Mouse (Mus musculus) adrenal gland, postnatal 10 days (tissue): ENCODE measurements around the gene Nt5m. TPM values are rescaled to one million over a fixed set of nuclear protein-coding genes. Genes with fewer than 3 reads are reported as not detected.
"Not testable (repeated sequence)": the region's sequence is repeated elsewhere in the genome, so short reads cannot be mapped to it uniquely, and the experiment has no call there.

Experiments
- DNase-seq: peaks from one replicate; pipeline ENCODE4 v3.0.0; 2021; ENCODE audit warnings: mixed read lengths
- long read RNA-seq, 2 experiments: library from polyadenylated mRNA; stranded (forward); transcript quantifications; one replicate each; pipeline ENCODE4 v2.0.0; 2021
- total RNA-seq, 2 experiments: library from RNA; stranded (reverse); gene quantifications; 2 replicates each; pipeline ENCODE4 v1.2.3; 2021

The Nt5m gene
- 10 to 100 TPM; 31.4 to 34.2 TPM for total RNA-seq
- long read RNA-seq, experiment 1, transcript Nt5m-203 (5 exons, 1,316 nt), result minor isoform, 14 of 74 reads
- long read RNA-seq, experiment 1, transcript Nt5m-201 (5 exons, 1,306 nt), result major isoform, 42 of 74 reads
- long read RNA-seq, experiment 1, partial matches to known transcripts, result 6 of 74 reads
- long read RNA-seq, experiment 1, other reads (novel, unspliced or antisense), result 9 of 74 reads
- long read RNA-seq, experiment 2, transcript Nt5m-203 (5 exons, 1,316 nt), result minor isoform, 7 of 38 reads
- long read RNA-seq, experiment 2, transcript Nt5m-201 (5 exons, 1,306 nt), result major isoform, 23 of 38 reads
- long read RNA-seq, experiment 2, partial matches to known transcripts, result 1 of 38 reads
- long read RNA-seq, experiment 2, other reads (novel, unspliced or antisense), result 5 of 38 reads

DNA sequence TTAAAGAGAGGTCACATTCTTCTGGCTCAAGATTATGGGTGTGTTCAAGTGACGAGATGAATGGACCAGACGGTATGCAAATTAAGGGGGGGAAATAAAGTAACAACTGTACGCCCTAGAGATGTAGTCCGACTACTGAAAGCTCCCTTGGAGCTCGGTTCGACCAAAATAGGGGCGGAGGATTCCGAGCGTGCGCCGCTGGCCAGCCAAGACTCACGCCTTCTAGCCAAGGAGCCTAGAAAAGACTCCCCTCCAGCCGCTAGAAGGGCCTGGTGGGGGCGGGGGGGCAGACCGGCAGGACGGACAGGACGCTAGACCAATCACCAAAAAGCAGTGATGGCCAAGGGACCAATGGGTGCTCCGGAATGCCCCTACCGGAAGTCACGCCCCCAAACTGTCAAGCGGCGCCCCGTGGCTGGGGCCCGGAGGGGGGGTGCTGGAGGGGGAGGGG, at the start of gene Nt5m:
Nt5m (plus strand) TSS at position 440 of the 451 bp plus-strand sequence.
- peak; percentile 96 for DNase-seq

DNA sequence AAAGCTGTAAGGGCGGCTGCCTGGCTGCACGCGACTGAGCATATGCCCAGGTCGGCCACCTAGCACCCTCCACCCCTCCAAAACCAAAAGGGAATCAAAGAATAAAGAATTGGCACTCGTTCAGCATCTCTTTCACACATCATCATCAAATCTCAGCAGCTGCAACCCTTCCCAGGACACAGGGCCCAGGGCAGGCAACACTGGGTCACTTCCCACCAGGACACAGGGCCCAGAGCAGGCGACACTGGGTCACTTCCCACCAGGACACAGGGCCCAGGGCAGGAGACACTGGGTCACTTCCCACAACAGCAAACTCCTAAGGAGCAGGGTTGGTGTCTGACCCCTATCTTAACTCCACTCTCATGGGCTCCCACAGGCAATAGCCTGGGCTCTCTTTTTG, 45.9 kb upstream of the Nt5m start:
- no peak for DNase-seq

DNA sequence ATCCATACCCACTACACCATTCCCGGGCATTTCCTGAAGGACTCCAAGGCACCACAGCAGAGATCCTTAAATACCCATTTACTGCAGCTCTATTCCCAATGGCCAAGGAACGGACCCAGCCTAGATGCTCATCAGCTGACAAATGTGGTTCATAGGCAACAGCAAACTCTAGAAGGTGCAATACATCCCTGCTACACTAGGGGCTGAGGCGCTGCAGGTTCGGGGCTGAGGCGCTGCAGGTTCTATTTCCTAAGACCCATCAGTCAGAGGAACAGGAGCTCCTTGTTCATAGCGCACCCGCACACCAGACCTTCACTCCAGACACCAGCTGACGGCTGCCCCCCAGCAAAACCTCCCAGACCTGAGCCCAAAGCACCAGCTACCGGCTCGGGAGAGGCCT, 38.8 kb upstream of the Nt5m start:
- DNase-seq, result no peak

DNA sequence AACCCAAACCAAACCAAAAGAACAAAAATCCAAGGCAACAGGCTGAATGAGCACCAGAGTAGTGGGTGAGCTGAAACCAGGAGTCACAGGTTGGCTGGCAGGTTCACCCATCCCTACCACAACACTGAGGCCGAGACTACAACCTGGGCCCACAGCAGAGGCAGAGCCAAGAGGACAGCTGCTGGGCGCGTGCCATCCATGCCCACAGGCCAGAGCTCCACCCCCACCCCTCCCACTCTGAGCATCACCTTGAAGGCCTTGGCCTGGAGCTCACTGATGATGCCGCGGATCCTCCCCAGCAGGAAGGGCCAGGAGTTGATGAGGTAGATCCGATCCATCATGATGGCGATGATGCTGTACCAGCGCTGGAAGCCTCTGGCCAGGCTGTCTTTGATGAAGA, 37.4 kb upstream of the Nt5m start:
- DNase-seq, result no peak

DNA sequence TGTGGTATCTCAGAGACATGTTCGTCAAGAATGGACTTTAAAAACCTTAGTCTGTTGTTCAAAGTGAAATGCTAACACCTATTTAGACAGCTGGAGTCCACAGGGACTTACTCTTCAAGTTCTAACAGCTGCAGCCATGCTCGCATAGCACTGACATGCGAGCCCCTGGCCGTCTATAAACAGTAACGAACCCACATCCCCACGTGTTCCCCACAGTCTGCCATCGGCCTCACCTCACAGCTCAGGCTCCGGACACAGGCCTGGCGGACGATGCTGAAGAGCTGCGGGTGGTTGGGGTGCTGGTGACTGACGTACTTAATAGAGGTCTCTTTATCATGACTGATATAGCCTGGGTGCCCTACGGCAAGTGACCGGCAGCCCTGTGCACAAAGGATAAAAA, 35.7 kb upstream of the Nt5m start:
- DNase-seq, result no peak

DNA sequence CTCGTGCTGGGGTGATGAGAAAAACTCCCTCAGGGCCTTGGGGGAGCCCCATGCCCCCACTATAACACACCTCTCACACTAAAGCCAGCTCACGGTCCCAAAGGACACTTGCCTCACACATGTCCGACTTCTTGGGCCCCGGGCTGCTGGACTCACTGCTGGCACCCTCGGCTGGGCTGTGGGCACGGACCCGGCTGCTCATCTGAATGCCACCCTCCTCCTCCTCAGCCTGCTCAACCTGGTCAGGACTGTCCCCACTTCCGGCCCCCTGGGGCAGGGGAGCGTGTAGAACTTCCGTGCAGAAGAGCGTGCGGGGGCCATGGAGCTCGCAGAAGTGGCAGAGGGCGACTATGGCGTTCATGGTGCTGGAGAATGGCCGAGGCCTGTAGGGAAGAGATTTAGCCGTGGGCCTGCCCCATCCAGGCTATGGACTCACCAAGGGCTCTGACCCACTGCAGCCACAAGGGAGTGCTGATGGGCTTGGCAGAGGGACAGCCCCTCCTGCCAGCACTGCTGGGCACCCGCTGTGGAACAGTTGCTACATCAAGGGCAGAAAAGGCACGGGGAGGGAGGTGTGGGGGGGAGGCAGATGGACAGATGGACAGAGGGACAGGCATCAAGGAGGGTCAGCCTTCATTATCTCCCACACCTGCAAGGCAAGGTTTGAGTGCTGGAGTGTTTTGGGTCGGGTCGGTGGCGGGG, 34.7 kb upstream of the Nt5m start:
- DNase-seq, result peak; percentile 78

DNA sequence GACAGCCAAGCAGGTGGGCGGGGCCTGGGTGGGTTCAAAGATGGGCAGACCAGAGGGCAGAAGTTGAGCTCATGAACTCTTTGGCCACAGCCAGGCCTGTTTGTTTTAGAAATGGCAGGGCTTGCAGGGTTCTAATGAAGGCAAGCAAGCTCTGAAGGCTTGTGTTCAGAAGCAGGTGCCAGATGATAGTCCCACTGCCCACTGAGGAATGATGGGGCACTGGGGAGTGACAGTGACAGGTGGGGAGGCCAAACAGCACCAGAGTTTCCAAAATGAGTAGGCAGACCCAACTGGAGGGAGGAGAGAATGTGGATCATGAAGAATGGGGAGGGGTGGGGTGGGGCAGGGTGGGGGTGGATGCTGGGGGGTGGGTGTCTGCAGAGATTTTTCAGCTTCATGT, 34.0 kb upstream of the Nt5m start:
- DNase-seq, result no peak

DNA sequence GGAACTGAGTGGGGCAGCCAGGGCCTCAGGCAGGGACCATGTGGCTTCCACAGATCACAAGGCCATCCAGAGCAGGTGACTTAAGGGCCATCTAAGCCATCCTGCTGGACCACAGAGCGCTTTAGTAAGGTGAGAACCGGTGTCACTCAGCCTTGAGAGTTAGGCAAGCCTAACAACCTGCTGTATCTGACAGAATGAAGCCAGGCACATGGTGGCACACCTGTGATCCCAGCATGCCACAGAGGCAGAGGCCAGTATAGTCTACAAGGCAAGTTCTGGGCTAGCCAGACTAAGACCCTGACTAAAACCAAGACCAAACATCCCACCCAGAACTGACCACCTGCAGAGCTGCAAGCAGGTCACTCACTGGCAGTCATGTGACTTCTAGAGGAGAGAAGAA, 33.6 kb upstream of the Nt5m start:
- DNase-seq, result no peak

DNA sequence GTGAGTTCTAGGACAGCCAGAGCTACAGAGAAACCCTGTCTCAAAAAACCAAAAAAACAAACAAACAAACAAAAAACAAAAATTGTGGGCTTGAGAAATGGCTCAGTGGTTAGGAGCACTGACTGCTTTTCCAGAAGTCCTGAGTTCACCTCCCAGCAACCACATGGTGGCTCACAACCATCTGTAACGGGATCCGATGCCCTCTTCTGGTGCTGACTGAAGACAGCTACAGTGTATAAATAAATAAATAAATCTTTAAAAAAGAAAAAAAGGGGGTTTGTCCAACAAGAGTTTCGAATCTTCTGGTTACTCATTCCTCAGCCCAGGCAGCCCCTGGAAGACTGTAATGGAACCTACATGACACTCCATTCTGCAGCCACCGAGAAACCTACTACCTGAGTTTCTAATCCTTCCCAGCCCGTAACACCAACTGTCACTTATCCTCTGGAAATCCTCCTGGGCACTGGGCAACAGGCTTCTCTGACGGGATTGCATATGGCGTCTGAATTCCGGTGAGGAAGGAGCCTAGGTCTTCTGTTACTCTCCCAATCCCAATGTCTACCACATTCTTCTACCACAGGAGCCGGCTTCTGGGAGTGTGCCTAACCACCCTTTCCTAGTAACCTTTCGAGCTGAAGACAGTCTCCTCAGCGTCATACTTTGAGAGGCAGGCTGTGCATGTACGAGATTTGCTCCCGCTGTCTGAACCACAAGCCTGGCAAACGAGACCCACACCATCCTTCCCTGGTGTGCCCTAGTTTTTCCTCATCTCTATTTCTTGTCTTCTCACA, 30.9 kb upstream of the Nt5m start:
- no peak for DNase-seq

DNA sequence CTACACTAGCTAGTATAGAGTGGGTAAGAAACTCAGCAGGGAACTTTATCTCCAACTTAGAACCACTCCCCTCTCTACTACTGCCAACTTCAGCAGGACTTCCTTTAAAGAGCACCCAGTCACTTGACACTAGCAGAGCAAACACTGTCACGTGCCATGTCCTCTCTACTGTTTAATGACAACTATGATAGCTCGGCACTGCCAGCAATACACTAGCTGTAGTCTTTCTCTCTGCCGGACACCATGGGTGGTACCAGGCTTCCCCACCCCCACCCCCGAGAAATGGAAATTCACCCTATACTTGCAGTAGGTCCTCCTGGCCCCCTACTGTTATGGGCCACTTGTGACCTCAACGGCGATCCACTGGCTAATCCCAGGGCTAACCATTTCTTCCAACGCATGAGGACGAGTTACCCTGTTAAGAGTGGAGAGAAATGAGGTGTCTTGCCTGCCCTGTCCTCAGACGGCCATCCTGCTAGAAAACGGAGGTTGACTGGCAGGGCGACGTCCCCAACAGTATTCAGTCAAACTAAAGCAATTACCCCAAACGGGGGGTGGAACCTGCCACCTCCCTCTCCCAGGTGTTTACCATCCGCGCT, 30.1 kb upstream of the Nt5m start:
- DNase-seq, result peak; percentile 55

DNA sequence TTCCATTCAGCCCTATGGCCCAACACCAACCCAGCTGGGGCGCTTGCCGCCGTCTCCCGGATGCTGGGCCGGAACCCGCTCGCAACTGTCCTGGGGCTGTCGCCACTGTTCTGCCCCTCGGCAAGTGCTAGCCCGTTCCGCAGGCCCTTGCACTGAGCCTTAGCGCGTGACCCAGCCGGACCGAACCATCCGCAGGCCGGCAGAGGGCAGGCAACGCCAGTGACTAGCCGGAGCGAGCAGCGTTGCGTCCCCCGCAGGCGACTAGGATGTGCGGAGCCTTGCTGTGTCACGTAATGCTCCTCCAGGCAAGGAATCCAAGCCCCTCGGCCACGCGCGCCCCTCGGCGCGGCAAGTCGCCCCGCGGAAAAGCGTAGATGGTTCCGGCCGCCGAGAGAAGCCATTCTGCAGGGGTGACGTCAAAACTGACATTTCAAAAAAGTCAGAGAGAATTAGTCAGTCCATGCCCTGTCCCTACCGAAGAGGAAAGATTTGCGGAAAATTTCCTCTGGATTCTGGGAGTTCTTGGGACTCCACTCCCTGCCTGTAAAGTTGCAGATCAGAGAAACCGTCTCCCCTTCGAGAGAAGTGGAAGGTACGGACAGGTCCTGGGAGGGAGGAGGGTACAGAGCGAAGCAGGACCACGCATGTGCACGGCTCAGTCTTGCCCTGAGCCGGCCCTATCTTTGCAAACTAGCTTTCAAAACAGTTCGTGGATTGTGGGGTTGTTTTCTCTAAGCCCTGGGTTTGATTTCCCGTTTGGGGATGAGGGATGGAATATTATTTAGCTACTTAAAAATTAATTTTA, 29.4 kb upstream of the Nt5m start, which contains the start of gene Flcn:
Flcn (minus strand) TSS at position 347 of the 805 bp plus-strand sequence.
- DNase-seq, result peak; percentile 88

DNA sequence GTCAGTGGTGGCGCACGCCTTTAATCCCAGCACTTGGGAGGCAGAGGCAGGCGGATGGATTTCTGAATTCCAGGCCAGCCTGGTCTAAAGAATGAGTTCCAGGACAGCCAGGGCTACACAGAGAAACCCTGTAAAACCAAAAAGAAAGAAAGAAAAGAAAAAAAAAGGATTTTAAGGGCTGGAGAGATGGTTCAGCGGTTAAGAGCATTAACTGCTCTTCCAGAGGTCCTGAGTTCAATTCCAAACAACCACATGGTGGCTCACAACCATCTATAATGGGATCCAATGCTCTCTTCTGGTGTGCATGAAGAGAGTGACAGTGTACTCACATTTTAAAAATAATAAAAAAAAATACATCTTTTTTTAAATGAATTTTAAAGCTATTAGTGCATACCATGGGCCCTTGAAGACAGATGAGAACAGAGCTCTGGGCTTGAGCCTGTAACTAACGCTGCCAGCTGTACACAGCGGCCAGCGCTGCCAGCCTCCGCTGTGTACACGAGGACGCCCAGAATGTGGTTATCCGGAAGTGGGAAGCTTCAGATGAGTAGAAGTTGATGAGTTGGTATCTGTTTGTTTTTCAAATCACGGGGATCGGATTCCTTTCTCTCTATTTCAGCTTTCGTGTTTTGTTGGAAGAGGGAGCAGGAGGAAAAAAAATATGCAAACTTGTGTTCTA, 28.6 kb upstream of the Nt5m start:
- no peak for DNase-seq

DNA sequence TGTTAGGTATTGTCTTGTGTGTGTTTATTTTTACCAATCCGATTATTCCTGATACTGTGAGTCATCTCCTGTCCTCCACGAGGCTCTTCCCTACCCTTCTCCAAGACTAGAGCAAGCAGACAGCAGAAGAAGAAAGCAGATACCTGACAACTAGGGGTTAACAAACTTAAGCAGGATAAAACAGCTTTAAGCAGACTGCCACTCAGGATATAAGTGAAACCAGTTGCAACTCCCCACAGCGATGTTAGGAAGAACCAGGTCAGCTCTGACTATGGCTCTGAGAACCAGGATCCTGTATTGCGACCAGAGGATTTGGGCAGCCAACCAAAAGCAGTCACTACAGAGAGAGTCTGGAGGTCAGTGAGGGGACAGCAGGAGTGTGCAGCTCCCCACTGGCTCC, 28.0 kb upstream of the Nt5m start:
- DNase-seq, result peak; percentile 24

DNA sequence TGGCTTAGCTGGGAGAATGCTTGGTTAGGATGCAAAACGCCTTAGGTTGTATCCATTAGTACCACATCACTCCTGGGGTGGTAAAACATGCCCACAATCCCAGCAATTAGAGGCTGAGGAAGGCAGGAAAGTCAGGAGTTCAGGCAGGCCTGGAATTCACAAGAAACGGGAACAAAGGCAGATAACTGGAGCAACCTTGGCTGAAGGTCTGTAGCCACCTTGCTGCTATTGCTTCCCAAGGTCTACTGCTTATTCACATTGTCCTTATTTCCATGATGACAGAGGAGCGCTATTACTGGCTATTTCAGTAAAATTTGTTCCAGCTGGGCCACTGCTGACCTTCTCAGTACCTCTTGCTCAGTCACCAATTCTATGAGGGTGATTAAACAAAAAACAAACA, 26.0 kb upstream of the Nt5m start:
- DNase-seq, result peak; percentile 47

DNA sequence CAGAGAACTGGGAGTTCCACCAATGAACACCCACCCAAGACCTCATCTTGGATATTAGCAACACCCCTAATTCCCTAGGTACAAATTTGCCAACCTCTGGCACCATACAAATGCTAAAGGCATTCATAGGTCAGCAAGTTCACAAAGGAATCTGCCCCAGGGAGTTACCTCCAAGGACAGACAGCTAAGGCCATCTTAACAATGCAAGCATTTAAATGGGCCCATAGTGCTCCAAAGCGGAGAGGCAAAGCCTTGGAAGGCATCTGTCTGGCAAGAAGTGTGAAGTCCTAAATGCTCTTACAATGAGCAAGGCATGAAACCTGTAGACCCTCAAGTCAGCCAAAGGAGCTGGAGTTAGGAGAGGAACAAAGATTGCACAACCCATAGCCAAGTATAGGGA, 24.9 kb upstream of the Nt5m start:
- peak; percentile 27 for DNase-seq

DNA sequence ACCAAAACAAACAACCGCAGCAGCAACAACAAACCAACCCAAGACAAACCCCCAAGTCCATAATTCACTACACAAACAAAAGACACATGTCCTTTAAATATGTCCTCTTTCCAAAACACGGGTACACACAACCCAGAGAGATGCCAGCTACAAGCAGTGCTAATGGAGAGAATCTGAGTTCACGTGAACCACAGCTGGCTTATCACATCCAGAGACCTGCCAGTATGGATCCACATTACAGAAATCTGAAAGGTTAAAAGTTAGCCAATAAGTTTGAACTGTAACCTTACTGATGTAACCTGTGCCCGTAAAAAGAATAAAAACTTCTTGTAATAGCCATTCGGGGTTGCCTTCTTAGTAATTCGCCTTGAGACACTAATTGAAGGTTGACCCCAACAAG, 24.3 kb upstream of the Nt5m start:
- DNase-seq, result no peak

DNA sequence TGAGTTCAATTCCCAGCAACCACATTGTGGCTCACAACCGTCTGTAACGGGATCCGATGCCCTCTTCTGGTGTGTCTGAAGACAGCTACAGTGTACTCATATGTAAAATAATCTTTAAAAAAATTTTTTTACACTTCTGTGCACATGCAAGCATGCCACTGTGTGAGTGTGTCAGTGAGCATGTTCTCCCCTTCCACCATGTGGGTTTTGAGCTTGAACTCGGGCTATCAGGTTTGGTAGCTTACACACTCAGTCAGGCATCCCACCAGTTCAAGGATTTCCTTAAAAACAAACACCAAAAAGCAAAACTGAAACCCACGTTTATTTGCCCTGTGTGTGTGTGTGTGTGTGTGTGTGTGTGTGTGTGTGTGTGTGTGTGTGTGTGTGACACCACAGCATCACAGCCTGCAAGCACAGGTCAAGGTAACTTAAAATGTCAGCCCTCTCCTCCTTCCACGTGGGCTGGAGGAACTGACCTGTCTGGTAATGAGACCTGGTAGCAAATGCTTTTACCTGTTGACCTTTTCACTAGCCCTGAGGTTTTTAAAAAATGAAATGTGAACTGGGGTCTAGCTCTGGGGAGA, 23.7 kb upstream of the Nt5m start:
- DNase-seq, result no peak

DNA sequence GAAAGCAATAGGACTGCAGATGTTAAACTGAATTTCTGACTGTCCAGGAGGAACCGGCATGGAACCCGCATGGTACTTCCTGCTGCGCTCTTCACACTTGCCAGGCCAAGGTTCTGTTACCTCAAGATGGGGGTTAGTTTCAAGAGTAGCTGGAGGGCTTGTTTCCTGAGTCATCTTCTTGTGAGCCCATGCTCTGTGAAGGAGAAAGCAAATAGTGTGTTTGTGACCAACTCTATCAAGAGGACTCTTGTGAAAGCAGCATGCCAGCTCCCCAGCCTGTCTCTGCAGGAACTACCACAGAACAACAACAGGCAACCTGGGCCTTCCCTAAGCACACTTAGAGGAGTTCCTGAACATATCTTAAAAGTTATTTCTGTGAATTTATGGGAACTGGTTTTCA, 21.3 kb upstream of the Nt5m start:
- DNase-seq, result no peak

DNA sequence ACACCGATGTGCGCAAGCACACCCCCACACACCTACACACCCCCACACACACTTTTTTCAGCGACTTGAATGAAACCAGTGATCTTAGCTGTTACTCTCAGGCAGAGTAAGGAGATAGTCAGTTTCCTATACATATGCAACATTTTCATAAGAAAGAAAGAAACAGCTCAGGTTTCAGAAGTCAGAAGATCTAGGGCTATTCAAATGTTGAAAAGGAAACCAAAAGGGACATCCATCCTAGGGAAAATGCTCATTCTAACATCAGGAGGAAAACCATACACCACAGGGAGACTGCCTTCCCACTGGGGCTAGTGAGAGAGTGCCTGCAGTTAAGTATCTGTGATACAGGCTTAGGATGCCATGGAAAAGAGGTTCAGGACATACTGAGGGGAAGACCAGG, 17.6 kb upstream of the Nt5m start:
- DNase-seq, result no peak

DNA sequence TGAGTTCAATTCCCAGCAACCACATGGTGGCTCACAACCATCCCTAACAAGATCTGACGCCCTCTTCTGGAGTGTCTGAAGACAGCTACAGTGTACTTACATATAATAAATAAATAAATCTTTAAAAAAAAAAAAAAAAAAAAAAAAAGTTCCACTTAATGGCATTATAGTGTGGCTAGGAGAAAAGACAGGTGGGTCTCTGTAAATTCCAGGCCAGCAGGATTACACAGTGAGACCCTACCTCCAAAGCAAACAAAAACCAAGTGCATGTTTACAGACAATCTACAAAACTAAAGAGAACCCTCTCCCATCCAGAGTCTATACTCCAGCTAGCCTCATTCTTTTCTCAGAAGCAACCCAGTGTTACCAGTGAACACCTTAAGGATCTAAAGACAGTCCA, 1.5 kb upstream of the Nt5m start:
- not testable (repeated sequence) for DNase-seq

DNA sequence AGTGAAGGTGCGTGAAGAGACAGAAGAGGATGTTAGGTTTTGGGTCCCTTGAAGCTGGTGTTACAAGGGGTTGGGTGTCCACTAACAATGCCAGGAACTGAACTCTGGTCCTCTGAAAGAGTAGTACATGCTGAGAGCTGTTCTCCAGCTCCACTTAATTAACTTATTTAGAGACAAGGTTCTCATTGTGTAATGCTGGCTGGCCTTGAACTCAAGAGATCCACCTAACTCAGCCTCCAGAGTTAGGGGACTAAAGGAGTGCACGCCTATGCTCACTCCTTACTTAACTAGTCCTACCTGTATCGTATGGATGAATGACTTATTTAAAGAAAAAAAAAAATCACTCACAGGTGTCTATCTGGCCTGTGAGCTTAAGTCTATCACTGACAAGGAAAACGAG, 821 bp upstream of the Nt5m start:
- DNase-seq, result no peak
